Mouse (Mus musculus) thymus, postnatal 14 days (tissue): ENCODE results near the gene Pim3.
A peak's percentile ranks its signal among the peaks of the same experiment; 100 is the strongest.

ENCODE experiments used
- DNase-seq: peaks from one replicate; pipeline ENCODE4 v3.0.0; 2021

Gene Pim3

DNA sequence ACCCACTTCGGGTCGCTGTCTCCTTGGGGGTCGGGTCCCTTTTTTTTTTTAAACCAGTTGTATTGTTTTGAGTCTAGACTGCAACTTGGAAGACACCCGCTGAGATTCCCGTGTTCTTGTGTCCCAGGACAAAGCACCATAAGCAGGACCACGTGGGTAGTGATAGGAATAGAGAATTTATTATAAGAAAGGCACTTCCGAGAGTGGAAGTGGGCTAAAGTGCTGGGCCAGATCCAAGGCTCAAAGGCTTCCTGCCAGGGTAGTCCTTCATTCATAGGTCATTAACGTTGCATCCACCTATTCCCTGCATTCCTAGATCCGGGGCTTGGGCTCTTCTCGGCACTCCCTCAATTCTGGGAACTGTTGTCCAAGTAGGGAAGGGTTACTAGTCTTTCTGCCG, 24.0 kb upstream of the Pim3 start:
- no peak for DNase-seq

DNA sequence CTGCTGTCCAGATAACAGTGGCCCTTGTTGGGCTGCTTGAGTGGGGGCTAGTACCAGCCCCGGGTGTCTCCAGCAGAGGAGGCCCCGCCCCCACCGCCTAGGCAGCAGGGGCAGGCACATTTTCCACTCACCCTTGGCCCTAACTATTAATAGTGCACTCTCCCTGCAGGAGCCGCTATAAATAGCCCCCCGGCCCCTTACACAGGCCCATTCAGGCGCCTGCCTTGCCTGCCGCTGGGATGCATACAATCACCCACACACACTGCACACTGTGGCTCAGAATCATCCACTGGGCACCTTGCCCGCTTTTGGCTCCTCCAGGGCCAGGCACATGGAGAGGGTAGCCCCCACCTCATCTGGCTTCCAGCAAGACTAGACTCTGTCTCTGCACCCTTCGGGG, 22.7 kb upstream of the Pim3 start:
- no peak for DNase-seq

DNA sequence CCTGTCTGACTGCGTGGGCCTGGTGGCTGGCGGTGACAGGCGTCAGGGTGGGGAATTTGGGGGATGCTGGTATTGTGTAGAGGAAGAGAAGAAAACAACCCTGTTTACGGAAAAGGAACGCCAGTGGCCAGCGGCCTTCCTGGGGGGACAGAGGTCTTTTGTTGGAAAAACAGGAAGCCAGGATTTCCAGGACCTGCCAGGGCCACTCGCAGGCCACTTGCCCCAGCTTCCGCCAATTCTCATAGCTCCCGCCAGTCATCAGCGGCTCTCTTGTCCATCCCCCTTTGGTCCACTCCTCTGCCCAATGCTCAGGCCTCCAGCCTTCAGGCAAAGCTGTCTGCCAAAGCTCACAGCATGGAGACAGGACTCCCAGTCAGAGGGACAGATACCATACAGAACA, 21.9 kb upstream of the Pim3 start:
- DNase-seq = no peak

DNA sequence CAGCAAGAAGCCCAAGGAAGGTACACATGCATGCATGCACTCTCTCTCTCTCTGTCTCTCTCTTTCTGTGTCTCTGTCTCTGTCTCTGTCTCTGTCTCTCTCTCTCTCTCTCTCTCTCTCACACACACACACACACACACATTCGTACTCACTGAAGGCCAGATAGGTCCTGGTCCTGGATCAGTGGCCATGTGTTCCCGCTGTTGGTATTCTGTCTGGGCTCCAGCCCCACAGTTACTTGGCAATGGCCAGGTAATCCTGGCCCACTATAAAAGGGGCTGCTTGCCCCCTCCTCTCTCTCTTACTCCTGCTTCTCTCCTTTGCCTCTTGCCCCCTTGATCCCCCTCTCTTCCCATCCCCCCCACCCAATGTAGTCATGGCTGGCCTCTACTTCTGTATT, 20.8 kb upstream of the Pim3 start:
- no peak for DNase-seq

DNA sequence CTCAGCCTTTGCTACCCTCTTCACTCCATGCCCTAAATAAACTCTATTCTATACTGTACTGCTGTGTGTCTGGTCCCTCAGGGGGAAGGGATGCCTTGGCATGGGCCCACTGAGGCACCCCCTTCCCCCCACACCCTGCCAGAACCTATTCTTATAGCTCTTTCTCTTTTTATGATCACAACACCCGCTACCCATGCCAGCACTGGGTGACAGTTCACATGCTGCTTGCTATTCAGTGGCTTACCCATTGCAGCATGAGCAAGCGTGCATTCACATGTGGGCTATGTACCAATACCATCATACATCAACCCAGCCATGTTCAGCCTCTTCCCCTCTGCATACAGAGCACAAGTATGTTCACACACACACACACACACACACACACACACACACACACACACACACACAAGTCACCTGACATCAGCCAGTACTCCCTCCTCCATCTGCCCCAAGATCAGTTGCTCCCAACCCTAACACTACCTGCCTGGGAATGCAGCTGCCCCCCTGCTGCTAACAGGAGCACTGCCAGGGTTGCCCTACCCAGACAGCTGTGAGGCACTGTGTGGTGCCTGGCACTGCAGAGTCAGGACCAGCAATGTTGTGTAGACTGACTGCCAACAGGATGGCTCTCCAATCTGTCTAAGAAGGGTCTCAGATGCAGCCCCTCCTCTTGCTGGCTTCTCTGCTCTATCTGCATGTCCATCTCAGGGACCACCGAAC, 20.2 kb upstream of the Pim3 start:
- DNase-seq = no peak

DNA sequence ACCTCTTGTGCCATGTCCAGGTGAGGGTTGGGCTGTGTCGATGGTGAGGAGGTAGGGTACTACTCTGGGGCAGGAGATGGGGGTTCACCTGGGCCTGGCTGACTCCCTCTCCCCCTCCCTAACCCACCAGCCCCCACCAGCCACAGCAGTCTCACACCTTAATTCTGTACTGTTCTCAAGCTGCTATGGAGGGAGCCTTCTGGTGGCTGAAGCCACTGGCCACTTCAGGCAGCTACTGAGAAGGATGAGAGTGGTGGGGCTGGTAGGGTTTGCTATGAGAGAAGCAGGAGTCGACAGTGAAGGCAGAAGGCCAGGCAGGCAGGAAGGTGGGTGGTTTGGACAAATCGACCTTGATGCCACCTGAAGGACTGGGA, 19.7 kb upstream of the Pim3 start:
- DNase-seq = no peak

DNA sequence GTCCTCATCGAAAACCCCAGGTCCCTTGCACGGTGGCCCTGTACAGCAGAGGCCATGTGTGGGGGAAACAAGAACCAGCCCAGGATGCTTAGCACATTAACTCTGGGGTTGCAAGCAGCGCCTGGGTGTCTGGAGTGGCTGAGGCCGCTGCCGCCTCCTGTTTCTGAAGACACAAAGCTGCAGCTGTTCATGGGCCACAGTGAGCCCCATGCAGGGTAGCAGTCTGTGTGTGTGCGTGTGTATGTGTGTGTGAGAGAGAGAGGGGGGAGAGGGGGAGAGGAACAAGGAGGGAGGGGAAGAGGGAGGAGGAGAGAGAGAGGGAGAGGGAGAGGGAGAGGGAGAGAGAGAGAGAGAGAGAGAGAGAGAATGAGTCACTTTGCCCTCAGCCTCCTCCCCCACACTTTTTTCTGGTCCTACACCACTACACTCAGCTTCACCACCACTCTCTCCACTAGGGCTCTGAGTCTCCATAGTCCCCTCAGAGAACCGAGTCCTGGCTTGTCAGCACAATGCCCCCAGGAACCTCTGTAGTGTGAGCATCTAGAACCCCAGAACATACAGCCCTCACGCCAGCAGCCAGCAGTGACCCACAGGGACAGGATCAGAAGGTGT, 18.4 kb upstream of the Pim3 start:
- peak; percentile 29 for DNase-seq

DNA sequence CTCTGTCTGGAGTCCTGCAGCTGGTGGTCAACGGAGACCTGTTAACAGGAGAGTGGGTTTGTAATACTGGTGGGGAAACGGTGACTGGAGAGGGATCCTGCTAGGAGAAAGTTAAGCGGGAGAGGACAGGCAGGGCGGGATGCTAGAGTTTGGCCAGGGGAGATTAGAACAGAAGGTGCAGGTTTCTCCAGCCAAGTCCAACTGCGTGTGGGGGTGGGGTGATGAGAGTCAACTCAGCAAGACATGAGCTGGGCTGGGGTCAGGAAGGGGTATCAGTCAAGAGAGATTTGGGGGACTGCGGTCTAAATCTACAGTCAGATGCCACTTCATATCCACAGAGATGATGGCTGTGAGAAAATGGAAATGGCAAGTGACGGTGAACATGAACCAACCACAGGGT, 17.0 kb upstream of the Pim3 start:
- DNase-seq = no peak

DNA sequence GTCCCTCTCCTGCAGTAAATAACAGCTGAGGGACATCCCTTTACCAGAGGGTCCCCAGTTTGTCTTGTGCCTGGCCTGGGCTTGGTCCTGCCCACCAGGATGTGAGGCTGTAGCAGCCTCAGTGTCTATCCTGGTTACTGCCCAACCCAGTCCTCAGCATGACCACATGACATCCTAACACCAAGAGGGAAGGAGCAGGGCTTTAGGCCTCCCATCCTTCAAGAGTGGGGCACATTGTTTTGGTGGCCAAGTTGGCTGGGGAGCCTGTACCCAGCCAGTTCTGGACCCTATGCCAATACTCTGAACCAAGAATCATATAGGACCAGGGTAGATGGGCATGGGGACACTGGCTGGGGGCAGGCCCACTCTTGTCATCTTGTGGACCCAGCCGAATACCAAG, 13.3 kb upstream of the Pim3 start:
- no peak for DNase-seq

DNA sequence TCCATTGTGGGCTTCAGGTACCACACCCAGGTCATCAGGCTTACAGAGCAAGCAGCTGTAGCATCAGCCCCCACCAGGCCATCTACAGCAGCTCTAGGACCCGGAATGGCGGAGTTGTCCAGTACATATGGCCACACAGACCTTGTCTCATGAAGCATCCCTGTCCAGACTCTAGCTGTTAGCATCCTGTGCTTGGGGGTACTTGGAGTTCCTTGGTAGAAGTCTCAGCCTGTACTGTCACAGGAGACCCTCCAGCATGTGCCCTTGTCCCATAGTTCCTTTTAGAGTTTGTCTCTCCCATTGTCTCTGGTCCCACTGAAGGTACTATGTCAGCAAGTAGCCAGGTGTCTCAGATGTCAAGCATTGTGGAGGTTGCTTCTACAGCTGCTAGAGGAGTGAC, 12.4 kb upstream of the Pim3 start:
- no peak for DNase-seq

DNA sequence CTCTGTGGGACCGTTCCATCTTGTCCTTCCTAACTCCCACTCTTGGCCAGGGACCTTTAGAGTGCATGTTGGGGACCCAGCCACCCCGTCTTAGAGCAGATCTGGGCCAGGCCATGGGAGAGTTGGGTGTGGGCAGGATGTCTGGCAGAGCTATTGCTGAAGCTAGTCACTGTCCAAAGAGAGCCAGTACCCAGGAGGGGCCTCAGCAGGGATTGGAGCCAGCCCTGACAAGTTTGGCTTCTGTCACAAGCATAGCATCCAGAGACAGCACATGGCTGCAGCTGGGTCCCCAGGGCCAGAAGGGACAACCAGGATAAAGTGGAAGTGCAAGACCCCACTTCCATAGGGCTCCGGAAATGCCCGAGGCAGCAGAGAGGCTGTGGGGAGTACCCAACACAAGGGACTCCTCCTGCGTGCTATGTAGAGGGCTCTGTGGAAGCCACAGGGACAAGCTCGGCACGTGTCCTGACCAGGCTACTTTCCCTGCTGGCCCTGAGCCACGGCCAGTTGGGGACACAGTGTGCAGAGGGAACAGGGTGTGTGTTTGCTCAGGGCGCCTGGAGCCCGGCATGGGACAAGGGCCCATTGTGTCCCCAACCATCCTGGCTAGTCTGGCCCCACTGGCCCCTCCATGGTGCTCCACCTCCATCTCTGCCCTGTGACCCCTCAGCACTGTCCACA, 11.7 kb upstream of the Pim3 start:
- no peak for DNase-seq

DNA sequence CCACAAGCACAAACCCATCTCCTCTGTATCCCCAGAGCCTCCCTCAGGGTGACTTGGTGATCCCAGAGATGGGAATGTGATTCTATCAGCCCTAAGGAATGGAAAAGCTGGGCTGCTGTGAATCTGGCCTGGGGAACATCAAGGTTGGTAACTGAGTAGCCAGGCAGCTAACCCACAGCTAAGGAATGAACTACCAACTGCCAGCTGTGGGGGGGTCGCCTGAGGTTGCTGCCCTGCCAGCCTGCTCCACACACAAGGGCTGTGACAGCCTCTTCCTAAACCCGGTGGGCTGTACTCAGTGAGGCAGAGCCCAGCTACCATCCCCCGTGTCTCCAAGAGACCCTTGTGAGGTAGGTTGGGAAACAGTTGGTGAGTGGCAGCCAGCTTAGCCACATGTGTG, 10.9 kb upstream of the Pim3 start:
- DNase-seq = no peak

DNA sequence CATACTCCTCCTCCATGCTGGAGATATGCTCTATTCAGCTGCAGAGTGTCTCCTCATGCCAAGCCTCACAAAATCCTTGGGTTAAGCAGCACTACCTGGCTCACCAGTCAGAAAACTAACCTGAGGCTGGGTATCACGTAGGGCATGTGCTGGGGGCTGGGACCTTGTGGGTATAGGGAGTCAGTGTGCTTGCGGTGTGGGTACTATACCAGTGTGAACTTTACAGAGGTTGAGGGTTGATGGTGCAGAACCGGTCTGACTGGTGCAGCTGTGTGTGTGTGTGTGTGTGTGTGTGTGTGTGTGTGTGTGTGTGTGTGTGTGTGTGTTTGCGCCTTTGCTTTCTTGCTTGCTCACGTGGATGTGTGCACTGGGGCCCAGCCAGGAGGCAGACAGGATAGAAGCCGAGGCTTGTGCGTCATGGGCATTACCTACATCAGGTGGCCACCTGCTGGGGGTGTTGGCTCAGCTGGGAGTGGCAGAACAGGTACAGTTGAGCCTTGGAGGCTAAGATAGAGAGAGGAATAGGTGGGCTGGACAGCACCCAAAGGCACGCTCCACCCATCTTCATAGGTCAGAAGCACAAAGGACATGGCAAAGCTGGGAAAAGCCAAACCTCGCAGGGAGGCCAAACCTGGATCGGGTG, 10.4 kb upstream of the Pim3 start:
- DNase-seq = no peak

DNA sequence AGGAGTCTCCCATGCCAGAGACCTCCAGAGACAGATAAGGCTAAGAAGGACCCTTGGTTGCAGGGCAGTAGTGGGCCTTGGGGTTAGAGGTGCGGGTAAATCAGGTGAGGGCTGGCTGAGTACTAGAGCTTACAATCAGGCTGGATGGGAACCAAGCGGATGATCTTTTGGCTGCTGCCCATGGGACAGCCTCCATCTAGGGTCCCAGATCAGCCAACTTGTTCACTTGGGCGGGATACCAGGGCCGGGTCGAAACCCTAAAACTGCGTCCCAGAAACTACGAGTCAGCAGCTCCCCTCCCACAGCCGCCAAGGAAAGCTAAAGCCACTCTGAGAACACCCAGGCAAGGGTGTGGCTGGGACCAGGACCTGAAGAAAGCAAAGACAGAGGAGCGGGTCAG, 8.9 kb upstream of the Pim3 start:
- no peak for DNase-seq

DNA sequence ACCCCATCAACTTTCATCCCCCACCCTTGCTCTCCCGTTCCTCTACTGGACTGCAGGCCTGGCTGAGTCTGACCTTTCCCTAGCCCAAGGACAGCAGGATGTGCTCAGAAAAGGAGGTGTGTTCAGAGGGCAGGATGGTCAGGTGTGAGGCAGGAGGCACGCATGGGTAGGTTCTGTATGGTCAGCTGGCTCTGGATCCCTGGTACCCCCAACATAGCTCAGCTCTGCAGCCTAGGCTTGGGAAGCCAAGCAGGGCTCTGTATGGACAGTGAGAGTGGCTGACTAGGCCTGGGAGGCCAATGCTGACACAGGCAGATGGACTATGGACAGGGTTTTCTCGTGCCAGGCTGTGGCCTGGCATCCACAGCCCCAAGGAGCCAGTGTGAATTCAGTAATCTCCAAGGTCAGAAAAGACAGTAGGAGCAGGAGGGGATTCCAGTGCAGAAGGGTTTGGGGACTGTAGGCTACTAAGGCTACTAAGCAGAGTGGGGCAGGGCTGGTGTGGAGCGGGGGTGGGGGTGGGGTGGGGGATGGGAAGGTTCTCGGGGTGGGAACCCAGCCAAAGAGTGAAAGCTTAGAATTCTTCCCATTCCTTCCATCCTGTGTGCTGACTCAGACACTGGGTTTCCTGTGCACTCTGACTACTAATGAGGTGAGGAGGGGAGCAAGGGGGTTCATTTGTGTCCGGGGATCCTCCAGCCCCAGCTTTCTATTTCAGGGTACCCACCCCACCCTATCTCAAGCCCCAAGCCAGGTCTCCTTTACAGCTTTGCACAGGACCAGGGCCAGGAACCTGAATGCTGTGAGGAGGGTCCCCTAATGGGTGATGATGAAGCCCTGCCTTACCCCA, 7.6 kb upstream of the Pim3 start:
- DNase-seq = no peak

DNA sequence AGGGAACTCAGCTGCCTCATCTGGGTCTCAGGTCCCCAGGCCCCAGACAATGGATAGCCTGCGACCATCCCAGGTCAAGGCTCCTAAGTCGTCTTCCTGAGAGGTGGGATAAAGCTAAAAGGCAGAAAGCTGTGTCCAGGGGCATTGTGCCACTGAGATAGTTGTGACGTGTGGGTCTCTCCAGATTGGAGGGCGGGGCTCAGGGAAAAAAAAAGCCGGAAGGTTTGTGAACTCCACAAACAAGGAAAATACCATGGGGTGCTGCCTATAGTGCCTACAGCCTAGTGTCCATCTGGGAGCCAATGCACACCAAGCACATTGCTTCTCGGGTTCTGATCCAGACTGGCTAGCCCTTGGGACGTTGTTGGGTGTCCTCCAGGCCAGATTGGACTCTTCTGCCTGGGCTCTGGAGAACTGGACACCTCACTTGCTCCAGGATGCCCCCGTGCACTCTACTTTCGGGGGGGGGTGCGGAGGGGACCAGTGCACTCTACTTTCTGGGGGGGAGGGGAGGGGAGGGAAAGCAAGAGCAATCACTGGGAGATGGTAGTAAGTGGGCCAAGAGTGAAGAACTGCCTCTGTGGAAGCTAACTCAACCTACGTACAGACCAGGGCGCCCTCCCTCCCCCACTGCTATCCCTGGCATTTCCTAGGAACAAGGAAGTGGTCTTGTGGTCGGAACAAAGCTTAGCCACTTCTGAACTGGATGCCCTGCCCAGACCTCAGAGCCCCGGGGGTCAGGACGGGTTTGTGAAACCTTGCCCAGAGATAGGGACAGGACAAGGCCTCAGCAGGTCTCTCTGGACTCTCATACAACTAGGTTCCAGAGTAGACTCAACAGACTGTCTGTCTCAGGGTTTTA, 6.8 kb upstream of the Pim3 start:
- no peak for DNase-seq

DNA sequence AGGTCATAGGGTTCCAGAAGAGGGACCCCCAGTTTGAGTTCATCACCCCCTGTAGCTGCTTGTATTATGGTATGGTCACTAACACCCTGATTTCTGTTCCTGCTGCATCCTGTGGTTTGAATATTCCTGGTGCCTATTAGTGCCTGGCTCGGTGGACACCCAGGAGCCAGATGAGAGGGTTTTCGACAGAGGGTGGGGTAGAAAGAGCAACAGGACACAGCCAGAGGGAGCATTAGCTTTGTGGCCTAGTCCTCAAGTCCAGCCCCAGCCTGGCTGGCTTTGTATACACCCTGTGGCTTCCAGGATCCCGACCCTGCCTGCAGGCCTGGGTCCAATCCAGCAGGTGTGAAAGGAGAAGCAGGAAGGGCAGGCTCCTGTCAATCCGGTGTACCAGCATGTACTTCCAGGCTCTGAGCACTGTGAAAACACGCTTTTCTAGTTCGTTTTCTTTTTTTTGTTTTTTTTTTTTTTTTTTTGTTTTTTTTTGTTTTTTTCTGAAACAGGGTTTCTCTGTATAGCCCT, 6.0 kb upstream of the Pim3 start:
- no peak for DNase-seq

DNA sequence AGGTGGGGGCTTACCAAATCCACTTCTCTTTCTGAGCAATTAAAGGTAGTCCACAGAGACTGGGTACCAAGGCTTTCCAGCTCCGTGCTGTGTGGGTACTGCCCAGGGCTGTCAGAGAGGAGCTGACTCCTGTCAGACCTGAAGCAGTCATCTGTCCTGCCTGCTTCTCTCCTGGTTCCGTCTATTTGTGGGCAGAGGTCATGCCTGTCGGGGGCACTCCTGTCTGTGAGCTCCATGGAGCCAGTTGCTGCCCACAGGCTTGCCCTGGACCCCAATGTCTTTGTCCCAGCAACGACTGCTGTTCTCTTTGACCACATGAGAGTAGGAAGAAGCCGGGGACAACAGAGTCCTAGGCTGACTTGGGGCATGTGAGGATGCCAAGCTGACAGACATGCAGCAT, 5.4 kb upstream of the Pim3 start:
- no peak for DNase-seq

DNA sequence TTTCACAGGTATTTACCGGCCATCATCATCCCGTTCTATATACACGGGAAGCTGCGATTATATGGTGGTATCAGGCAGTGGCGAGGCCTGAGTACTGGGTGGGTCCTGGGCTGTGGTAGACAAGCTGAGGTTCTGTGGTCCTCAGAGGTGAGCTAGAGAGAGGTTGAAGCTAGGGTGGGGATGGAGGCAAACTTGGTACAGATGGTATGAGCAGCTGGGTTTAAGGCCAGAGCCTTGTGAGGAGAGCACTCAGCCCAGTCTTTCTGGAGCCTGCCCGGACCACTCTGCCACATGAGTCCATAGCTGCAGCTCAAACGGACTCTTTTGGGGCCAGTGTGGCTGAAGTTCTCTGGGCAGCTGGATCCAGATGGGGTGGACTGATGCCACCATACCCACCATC, 4.6 kb upstream of the Pim3 start:
- no peak for DNase-seq

DNA sequence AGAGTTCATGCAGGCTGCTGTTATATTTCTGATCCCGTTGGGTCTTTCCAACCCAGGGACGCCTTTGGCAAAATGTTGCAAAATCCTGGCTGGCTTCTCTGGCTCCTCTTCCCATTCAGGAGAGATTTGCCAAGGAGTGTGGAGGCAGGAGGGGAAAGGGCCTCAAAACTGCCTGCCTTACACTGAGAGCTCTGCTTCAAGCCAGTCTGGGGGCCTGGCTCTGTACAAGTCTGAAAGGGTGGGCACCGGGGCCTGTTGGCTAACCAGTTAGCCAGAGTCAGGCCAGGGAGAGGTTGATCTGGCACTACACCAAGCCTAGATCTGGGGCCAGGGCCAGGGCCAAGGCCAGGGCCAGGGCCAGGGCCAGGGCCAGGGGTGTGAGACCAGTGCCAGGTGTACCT, 3.8 kb upstream of the Pim3 start:
- no peak for DNase-seq

DNA sequence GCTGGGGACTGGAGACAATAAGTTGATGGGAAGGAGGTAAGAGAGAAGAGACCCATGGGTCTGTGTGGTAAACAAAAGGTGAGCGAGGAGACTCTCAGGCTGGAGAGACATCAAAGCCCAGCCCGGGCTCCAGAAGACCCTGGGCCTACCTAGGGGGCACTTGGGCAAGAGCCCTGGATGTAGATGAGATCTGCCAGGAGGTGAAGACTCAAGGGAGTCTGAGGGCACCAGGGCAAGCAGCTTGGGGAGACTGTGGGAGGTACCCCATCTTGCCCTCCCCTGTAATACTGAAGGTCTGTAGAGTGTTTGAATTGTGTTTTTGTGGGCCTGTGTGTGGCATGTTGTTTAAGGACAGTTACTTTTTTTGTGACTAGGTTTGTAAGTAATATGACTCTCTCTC, 3.3 kb upstream of the Pim3 start:
- DNase-seq = no peak
